Mouse (Mus musculus) cerebellum, adult 11 months (tissue): ENCODE results near the gene Rbfox2.
"Not testable (repeated sequence)": the region's sequence is repeated elsewhere in the genome, so short reads cannot be mapped to it uniquely, and the experiment has no call there.

Experiments
- DNase-seq: peaks from one replicate; pipeline ENCODE4 v3.0.0; 2022

The Rbfox2 gene

DNA sequence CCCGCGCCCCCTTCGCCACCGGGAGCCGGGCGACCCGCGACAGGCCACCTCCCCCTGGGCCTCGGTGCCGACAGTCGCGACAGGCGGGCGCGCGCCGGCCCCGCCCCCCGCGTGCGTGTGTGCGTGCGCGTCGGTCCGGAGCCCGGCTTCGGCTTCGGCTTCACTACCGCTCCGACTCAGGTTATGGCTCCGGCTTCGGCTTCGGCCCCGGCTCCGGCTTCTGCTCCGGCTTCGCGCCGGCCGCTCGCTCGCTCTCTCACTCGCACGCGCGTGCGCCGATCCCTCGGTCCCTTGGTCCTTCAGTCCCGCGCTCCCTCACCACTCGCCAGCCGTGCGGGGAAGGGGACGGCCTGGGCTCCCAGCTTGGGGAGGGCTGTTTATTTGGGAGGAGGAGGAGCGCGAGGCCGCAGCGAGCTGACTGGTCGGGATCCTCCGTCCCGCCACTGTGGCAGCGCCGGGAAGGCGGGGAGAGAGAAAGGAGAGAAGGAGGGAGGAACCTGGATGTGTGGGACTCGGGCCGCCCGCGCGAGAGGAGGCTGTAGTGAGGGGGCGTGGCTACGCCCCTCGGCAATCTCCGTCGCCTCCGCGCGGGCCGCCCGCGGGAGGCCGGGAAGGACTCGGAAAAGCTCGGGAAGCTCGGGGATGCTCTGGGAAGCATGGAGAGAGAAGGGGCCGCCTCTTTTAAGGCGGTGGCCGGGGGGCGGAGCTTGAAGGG, at the start of gene Rbfox2:
Gene Rbfox2, minus strand, starts transcription at position 458 of the 715 bp plus-strand sequence.
- DNase-seq = peak; percentile 94

DNA sequence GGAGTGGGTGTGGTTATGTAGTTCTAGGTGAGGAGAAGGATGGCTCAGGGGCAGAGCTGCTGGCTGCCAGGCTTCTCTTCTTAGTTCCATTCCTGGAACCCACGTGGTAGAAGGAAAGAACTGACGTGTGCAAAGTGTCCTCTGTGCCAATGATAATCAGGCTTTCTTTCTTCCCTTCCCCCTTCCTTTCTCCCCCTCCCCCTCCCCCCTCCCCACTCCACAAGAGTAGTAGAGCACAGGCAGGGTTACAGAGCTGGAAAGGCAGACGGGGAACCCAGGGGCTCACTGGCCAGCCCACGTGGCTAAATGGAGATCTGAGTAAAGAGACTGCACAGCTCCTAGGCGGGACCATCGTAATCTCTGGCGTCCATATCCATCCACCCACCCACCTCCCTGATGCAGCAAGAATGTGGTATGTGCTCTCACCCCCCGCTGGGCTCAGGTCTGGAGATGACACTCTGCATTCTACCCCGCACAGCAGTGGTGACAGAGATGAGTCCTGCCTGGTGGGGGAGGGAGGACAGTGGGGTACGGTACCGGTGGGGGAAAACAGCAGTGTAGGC, 49.5 kb upstream of the Rbfox2 start:
- no peak for DNase-seq

DNA sequence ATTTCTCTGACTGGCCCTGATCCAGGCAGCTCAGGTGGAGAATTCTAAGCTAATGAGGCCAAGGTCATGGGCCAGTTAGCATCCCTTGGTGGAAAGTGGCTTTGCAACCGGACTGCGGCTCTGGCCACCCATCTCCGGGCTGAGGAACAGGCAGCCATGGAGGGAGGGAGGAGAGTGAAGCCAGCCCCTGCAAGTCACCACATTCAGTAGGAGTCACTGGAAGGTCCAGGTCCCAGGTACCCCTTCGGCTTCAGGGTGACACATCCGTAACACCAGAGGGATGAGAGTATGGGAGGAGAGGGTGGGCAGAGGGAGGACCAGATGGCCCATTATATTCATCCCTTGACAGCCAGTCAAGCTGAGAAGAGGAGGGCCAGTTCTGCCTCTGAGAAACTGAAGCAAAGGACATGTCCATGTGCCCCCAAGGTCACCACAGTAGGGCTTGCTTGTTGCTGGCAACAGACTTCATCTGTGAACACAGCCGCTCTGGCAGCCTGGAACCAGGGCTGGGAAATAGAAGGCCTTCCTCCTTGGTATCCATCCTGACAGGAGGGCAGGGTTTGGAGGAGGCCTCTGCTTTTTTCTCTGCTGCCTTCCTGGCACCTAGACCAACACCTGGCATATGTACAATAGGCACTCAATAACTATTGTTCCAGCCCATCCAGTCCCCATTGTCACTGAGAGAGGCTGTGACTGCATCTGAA, 48.2 kb upstream of the Rbfox2 start:
- no peak for DNase-seq

DNA sequence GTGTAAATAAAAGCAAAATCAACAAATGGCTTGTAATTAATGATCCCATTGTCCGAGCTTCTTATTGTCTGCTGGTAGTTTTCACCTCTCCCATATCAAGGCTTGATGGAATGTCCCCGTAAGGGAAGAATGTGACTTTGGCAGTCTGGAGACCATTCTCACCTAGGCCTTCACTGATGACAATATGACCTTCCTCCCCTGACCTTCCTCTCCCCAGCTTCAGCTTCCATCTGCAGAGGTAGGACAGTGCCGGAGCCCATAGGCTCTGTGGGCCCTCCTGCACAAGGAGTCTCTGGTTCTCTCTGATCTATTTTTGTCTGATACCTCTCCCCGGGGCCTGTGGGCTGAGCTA, 47.7 kb upstream of the Rbfox2 start:
- DNase-seq = no peak

DNA sequence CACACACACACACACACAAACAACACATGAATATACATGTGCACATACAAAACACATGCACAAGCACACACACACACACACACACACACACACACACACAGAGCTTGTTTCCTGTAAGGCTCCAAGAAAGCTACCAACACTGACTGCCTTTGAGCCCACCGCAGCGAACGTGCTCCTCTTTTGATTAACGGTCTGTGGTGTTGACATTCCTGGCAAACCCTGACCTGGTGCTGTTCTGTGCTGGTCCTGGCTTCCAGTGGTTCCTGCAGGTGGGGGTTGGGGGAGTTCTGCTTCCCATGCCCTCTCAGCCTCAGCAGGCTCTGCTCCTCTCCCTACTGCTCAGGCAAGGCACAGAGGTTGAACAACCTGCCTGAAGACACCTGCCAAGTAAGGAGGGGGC, 47.0 kb upstream of the Rbfox2 start:
- DNase-seq = no peak

DNA sequence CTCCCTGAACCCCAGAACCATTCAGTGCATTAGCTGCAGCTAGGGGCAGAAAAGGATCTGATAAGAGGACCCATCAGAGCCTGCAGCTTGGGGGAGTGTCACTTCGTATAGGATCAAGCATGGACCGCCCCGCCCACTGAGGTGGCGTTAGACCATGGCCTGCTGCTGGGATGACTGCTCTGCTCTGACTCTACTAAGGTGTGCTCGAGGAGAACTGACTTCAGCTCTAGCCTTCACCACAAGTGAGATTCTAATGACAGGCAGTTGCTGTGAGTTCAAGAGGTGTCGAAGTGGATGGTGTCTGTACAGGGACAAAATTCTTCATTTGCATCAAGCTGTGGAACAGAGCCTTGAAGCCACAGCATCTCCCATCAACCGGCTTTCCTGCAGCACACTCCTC, 46.1 kb upstream of the Rbfox2 start:
- DNase-seq = no peak

DNA sequence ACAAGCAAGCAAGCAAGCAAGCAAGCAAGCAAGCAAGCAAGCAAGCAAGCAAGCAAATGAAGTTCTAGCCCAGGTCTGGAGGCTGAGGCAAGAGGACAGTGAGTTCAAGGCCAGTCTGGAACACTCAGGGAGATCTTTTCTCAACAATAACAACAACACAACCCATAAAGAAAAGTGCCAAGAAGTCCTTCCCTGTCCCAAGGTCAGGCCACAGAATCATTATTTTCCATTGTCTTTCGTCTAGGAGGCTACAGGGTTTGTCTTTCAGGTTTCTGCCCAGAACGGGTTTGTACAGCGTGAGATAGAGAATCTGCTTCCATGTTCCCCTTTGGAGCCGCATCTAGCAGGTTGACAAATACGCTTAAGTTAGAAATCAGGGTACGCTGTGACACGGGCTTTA, 43.3 kb upstream of the Rbfox2 start:
- no peak for DNase-seq

DNA sequence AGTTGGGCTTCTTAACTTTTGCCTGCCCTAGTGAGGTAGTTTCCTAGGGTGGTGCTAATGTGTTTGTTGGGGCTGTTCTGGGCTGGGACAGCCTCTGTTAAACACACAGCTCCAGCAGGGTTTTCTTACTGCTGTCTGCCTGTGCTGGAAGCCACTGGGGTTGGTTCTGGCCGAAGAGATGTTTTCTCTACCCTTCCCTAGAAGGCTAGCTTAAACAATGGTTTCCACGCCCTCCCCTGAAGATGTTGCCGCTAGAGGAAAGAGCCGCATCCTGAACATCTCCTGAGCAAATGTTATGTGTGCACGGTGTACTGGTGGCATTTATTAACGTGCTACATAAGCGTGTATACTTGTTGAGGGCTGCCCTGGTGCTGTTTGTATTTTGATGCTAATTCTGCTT, 41.3 kb upstream of the Rbfox2 start:
- no peak for DNase-seq

DNA sequence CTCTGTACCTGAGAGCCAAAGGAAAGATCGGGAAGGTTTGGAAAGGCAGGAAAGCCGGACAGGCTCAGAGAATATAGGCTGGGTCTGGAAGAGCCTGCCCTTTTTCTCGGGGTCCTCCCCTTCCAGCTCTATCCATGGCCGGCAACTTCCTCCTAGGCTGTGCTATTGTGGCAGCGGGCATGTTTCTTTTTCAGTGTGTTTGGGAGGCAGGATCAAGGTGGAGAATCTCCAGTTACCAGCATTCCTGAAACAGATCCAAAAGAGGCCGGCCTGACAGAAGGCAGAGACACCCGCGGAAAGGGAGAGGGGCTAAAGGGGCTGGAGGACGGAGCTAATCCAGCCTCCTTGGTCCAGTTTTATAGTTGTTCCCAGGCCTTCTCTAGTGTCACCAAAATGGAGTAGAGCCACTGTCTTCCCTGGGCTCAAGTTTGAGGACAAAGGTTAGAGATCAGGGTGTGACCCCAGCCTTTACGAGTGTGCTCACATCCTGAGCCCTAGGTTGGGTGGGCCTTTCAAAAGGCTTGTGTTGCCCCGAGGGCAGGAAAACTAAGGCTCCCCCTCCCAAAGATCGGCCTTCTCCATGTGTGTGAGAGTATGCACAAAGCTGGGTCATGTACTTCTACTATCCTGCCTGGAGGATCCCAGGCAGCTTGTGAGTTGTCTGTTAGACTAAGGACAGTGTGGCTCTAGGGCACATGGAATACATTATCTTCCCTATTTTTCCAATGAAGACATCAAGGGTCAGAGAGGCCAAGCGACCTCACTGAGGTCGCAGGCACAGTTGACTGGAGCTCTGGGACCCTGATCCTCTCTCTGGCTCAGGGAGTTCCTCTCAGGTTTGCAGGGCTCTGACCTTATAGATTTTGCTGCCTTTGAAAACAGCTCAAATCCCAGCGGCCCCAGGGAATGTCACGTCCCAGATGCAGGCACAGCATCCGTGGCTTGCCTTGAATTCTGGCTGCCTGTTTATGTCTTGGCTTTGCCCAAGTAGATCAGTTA, 37.6 kb upstream of the Rbfox2 start:
- no peak for DNase-seq

DNA sequence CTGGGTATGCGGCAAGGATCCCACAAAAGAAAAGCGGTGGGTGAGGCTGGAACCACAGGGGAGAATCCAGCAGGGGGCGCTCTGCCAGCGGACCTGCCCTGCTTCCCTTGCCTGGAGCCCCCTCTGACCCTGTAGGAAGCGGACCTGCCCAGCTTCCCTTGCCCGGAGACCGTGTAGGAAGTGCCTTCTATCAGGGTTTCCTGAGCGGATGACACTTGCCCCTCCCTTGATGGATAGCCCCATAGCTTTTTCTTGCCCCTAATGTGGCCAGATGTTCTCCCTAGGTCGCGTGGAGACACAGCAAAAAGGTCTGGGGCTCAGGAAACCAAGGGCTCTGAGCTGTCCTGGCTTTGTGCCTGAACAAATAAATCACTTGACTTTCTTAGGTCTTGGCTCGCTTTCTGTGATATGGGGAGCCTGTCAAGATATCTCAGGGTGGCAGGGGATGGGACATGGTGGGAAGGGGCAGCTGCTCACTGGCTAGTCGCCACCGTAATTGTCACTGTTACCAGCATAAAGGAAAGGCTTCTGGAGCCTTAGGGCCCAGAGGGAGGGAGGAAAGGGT, 36.8 kb upstream of the Rbfox2 start:
- peak; percentile 66 for DNase-seq

DNA sequence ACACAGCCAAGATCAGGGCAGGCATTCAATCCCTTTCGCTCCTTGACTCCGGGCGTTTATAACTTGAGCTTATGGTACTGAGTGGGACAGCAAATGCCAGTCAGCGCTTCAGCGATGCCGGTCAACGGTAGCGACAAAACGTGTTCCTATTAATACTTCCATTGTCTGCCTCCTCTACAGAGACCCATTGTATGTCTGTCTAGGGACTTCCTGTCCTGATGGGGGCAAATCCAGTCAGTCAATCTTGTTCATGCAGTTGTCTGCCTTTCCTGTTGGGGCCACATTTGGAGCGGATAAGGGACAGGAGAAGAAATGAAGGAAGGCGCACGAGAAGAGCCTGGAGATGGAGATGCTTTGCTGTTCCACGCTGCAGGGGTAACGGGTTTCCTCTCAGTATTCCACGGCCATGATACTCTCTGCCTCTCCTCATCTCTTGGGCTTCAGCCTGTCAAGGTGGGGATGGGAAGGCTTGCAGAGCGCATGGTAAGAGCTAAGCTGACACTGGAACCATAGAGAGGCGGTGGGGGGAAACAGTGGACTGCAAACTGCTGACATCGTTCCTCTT, 36.2 kb upstream of the Rbfox2 start:
- no peak for DNase-seq

DNA sequence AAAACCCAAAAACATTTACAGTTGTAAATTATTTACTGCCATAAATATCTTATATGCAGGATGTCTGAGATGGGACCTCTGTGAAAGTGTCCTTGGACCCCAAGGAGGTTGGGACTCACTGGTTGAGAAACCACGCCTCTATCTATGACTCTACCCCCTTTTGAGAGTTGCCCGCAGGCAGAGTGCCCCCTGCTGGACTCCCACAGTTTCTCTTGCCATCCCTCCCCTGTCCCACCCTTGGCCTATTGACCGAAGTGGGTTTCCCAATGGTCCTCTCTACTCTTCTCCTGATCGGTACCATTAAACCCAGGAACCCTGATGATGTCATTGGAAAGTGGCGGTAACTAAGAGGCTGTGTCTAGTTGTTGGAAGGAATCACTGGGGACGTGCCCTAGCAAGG, 35.2 kb upstream of the Rbfox2 start:
- no peak for DNase-seq

DNA sequence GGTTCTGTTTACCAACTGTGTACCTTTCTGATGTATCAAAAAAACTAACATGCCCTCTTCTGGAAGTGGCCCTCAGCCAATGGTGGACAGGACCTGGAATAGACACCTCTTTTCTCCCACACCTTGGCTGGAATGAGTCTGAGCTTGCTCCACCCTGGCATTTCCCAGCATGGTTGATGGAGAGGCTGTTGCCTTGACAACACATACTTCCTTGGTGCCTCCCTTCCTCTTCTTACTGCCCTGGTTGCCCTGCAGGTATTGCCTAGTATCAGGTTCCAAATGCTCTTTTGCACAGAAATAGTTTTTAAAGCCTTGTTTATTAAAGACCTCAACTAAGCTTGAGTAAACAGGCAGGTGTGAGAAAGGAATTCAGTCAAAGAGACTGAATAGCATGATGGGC, 33.8 kb upstream of the Rbfox2 start:
- no peak for DNase-seq

DNA sequence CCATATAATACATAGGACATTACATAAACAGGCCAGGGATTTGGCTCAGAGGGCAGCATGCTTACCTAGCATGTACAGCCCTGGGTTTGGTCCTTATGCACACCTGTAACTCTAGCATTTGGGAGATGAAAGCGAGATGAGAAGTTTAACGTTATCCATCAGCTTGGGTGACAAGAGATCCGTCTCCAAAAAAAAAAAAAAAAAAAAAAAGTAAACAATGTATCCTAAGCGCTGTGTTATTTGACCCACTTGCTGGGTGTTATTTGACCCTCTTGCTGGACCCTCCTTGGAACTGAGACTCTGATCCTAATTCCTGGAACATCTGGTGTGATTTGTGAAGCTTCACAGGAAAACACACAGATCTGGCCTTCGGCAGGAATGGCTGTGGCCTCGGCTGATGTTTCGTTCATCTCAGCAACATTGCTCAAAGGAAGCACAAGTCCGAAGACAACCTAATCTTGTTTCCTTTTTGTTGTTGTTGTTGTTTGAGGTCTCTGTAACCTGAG, 32.2 kb upstream of the Rbfox2 start:
- DNase-seq = no peak

DNA sequence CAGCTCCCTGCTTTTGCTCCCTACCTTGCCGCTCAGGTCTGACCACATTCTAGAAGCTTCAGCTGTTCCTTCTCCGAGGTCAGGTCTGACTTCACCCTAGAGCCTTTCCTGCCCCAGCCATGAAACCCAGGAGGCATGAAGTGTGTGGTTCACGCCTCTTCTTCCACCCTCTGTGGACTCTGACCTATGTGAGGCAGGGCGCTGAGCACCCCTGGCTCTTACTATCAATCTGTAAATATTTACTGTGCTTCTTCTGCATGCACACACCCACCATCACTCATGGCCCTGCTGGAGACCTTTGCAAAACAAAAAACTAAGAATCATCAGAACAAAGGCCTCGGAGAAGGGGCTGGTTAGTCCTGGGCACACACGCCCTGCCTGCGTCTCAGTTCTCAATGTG, 31.6 kb upstream of the Rbfox2 start:
- DNase-seq = no peak

DNA sequence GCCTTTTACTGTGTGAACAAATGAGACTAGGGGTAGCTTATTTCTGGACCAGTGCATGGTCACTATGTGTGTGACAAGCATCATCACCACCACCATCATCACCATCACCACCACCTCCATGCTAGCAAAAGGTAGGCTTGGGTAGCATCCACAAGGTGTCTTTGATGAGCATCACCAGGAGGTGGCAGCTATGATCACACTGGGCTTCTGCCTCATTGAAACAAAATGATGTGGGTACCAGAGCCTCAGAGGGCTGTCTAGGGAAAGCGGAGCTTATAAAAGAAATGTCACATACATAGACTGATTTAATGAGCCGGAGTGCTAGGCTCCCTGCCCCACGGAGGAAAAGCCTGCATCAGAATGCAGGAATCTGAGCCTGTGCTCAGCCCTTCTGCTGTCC, 31.1 kb upstream of the Rbfox2 start:
- no peak for DNase-seq

DNA sequence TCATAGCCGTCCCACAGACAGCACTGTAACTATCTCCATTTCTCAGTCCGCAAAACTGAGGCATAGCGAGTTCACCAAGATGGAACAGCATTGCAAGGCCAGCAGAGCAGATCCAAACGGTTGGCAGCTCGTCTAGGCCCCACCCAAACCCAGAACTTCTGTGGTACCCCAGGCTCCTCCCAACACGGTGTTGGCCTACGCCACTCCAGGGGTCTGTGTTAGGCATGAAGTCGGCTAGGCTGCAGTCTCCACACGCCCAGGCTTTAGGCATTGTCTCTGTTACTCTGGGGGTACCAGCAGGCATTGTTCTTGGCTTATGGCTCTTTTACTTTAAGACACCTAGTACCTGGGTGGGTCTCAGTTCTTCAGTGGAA, 30.2 kb upstream of the Rbfox2 start:
- no peak for DNase-seq

DNA sequence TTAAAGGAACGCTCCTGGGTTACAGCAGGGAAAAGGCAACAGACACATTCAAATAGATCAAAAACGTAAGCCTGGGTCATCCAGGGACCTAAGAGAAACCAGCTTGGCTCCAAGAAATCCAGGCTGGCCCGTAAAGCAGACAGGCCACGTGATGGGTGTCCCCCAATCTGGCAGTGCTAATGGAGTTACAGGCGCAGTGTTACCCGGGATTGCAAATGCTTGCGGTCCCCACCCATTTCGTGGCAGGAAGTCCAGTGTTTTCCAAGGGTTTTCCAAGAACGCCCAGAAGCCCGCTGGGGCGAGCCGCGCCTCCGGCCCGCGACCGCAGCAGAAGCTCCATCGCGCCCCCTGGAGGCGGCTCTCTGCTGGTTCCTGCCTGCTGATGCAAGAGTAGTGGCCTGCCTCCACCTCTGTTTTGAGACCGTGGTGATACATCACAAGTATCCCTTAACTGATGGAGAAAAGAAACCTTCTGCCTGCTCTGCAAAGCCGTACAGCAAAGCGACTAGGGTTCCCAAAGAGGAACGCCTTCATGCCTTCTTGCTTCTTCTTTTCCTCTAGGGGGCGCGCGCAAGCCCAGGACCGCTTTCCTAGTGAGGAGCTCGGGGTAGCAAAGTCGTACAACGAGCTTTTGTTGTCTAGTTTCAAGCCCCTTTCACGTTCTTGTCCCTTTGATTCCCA, 29.6 kb upstream of the Rbfox2 start:
- peak; percentile 83 for DNase-seq

DNA sequence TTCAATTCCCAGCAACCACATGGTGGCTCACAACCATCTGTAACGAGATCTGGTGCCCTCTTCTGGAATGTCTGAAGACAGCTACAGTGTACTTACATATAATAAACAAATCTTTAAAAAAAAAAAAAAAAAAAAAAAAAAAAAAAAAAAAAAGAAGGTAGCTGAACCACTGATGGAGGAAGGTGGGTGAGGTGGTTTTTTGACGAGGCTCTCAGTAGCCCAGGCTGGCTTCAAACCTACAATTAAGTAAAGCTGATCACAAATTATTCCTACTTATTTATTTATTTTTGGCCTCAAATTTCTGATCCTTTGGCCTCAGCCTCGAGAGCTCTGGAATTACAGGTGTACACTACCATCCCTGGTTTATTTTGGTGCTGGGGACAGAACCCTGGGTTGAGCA, 28.4 kb upstream of the Rbfox2 start:
- not testable (repeated sequence) for DNase-seq

DNA sequence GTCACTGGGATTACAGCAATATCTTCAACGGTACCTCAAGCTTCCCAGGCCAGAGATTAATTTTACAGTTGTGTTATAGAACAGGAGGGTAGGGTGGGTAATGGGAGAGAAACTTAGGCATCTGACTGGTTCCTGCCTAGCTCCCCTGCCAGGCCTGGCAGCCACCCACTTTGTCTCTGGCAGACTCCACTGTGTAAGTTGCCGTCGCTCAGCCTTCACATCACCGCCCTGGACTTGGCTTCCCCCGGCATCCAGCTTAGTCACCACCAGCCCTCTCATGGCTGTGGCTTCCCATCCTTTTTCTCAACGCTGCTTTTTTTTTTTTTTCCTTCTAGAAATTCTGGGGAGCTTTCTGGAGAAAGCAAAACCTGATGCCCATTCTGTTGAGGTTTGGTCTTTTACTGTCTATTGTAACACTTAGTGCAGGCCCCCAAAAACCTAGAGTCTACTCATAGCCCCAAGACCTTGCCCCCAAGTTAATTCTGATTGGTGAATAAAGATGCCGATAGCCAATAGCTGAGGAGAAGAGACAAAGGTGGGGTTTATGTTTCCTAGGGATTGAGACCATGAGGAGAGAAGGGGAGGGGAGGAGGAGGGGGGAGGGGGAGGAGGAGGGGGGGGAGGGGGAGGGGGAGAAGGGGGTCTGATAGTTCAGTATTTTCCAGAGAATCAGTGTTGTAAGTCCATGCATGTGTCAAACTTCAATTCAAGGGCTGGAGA, 25.6 kb upstream of the Rbfox2 start:
- no peak for DNase-seq

DNA sequence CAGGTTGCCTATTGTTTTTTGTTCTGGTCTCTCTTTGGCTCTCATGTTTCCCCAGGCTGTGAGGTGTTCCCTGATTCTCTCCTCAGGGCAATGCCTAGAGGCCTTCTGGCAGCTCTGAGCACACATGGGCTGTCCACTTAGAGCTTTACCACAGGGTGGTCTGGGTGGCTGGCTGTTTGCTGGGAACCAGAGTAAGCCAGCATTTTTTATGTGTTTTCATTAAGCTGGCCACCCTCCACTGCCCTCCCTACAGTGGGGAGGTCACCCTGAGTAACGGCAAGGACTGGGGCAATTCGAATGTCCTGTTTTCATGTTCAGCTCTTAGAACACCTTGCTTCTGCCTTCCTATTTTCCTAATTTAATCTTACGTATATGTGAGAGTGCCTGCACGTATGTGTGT, 24.6 kb upstream of the Rbfox2 start:
- no peak for DNase-seq
